Mouse (Mus musculus): ENCODE measurements at regions not wholly inside any gene's neighbourhood (a gene's known extent, or its start where the extent isn't known, plus 50 kb on each side); places are given as distances from the start of the nearest gene placed in this dataset.

DNA sequence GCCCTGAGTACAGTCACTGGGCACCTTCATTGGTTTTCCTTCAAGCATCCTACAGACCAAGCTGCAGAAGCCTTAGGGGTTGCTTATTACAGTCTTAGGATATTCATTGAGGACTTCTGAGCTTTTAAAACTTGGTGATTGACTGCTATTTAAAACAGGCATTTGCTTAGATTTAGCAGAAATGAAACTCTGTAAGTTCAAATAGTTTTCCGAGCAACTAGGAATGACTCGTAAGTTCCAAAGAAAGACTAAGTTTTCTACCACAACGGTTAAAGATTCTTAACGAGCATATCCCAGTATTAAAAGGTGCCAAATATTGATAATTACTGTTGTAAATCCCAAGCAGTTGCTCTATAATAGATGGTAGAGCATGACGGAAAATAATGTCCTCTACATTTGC, 71.3 kb upstream of the Ankrd50 start:
- 82% methylated on average over 5 of the region's 5 CpGs for WGBS
- H3K4me3 ChIP-seq (replicated peaks; ENCODE audit: control insufficient read depth, low read depth, low read length) = no peak overlapping the region
- H3K4me1 ChIP-seq (ENCODE audit: control insufficient read depth, insufficient read depth, low read length) = no peaks in the 10 kb centered on the region
- no peak for TF ChIP-seq POLR2A (IDR thresholded peaks at IDR 0.05; ENCODE audit: borderline replicate concordance, control insufficient read depth, low read depth, low read length)
- no peak for TF ChIP-seq CTCF (IDR thresholded peaks at IDR 0.05; ENCODE audit: control insufficient read depth, insufficient read depth, low read length)
- H3K27ac ChIP-seq (ENCODE audit: control insufficient read depth, insufficient read depth, low read depth, low read length, poor library complexity) = no peak overlapping the region

DNA sequence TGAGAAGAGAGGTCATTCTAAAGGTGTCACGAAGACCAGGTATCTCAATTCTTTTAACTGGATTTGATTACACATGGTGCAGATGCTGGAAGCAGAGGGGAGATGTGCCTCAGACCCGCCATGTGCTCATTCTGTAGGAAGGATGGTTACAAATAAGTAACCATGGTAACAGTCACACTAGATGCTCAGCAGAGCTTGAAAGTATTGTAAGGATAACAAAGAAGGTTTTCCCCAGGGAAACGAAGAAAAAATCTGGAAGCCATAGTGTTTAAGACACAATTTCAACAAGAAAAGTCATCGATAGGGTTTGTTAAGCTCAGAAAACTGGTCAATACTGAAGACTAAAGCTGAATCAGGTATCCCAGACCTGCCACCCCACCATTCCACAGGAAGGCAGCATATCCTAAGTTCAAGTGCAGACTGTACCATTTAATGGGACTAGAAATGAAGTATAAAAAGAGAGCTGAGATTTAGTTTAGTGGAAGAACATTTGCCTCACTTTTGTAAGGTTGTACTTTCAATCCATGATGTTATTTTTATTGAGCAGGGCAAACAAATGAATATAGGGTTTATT, 68.9 kb upstream of the Ankrd50 start:
- no peak for TF ChIP-seq CTCF (IDR thresholded peaks at IDR 0.05; ENCODE audit: control insufficient read depth, insufficient read depth, low read length)
- no peak for TF ChIP-seq POLR2A (IDR thresholded peaks at IDR 0.05; ENCODE audit: borderline replicate concordance, control insufficient read depth, low read depth, low read length)
- Histone ChIP-seq H3K4me1 (ENCODE audit: control insufficient read depth, insufficient read depth, low read length) (no peaks in the 10 kb centered on the region), H3K4me3 (replicated peaks; ENCODE audit: control insufficient read depth, low read depth, low read length) (no peak overlapping the region), H3K27ac (ENCODE audit: control insufficient read depth, insufficient read depth, low read depth, low read length, poor library complexity) (no peak overlapping the region)
- WGBS = 79% methylated on average over 4 of the region's 4 CpGs

DNA sequence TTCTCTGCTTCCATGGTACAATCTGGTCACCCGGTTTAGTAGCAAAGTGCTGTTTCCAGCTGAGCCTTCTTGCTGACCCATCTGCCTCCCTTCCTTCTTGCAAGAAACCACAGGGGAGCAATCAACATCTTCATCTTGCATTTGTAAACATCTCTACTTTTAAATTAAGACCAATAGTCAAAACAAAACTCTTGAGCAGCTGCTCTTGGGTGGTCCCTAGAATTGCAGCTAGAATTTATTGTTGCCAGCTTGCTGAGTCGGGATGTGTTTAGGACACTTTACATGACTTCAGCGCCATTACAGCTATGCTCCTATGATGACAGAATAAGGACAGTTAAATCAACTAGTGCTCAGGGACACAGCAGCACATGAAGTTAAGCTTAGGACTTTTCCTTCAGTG, 62.4 kb upstream of the Ankrd50 start:
- WGBS = 79% methylated on average over 3 of the region's 3 CpGs

DNA sequence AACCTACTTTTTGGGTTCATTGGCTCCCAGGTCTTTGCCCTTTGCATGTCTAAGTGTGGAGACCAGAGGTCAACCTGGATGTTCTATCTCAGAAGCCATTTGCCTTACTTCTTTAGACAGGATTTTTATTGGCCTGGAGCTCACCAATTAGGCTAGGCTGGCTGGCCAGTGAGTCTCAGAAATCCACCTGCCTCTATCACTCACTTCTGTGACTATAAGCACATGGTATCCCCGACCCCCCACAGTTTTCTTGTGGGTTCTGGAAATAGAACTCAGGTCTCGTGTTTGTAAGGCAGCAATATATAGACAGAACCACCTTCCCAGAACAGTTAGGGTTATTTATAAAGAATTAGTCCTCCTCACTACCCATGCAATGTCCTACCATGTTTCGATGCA, 60.9 kb upstream of the Ankrd50 start:
- 74% methylated on average over 3 of the region's 3 CpGs for WGBS
- Histone ChIP-seq H3K27ac (ENCODE audit: control insufficient read depth, insufficient read depth, low read depth, low read length, poor library complexity) (no peak overlapping the region), H3K4me3 (replicated peaks; ENCODE audit: control insufficient read depth, low read depth, low read length) (no peak overlapping the region), H3K4me1 (ENCODE audit: control insufficient read depth, insufficient read depth, low read length) (no peaks in the 10 kb centered on the region)
- no peak for TF ChIP-seq POLR2A (IDR thresholded peaks at IDR 0.05; ENCODE audit: borderline replicate concordance, control insufficient read depth, low read depth, low read length)
- no peak for TF ChIP-seq CTCF (IDR thresholded peaks at IDR 0.05; ENCODE audit: control insufficient read depth, insufficient read depth, low read length)

More for the DNA sequence above, 62.4 kb upstream of the Ankrd50 start:
- no peak for TF ChIP-seq CTCF (IDR thresholded peaks at IDR 0.05; ENCODE audit: control insufficient read depth, insufficient read depth, low read length)
- TF ChIP-seq POLR2A (IDR thresholded peaks at IDR 0.05; ENCODE audit: borderline replicate concordance, control insufficient read depth, low read depth, low read length) = no peak
- no peak overlapping the region for H3K27ac ChIP-seq (ENCODE audit: control insufficient read depth, insufficient read depth, low read depth, low read length, poor library complexity)
- H3K4me3 ChIP-seq (replicated peaks; ENCODE audit: control insufficient read depth, low read depth, low read length) = no peak overlapping the region
- H3K4me1 ChIP-seq (ENCODE audit: control insufficient read depth, insufficient read depth, low read length) = no peaks in the 10 kb centered on the region

DNA sequence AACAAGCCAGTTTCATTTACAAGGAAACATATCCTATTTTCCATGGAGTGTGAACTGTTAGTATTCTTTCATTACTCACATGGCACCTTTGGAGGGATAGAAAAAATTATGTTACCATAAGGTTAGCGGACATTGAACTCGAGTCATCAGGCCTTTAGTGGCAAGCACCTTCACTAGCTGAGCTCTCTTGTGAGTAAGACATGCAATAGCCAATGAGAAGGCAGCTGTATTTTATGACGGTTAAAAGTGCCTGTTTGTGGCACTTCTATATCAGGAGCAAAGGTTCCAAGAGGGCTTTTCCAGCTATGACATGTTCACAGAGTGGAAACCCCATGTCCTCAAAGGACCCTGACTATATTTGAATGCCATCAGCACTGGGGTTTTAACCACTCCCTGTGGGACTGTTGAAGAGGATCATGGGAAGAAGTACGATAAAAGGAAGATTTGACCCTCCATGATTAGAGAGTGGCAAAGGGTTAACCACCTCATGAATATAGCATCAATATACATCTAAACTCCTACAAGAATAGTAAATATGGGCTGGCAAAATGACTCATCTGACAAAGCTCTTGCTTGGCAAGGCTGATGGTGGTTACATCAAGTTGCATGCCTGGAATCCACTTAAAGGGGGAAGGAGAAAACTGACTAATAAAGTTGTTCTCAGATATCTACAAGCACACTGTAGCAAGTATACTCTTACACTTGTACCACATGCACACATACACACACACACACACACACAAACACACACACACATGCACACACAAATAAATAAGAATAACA, 60.3 kb upstream of the Ankrd50 start:
- TF ChIP-seq POLR2A (IDR thresholded peaks at IDR 0.05; ENCODE audit: borderline replicate concordance, control insufficient read depth, low read depth, low read length) (no peak), CTCF (IDR thresholded peaks at IDR 0.05; ENCODE audit: control insufficient read depth, insufficient read depth, low read length) (no peak)
- no peak overlapping the region for H3K27ac ChIP-seq (ENCODE audit: control insufficient read depth, insufficient read depth, low read depth, low read length, poor library complexity)
- H3K4me3 ChIP-seq (replicated peaks; ENCODE audit: control insufficient read depth, low read depth, low read length) = no peak overlapping the region
- 78% methylated on average over 4 of the region's 4 CpGs for WGBS
- H3K4me1 ChIP-seq (ENCODE audit: control insufficient read depth, insufficient read depth, low read length) = no peaks in the 10 kb centered on the region

DNA sequence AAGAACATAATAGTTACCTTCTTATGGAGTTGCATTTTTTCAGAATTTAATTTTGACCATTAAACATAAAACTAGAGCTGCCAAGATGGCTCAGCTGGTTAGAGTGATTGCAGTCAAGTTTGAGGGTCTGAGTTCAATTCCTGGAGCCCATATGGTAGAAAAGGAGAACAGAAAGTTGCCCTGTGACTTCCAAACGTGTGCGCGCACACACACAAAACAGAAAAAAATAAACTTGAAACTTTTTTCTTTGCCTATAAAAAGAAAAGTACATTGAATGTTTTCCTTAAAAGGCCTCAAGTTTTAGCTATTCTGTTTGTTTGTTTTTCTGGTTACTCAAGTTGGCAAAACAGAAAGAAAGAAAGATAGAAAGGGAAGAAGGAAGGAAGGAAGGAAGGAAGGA, 59.2 kb upstream of the Ankrd50 start:
- Histone ChIP-seq H3K27ac (ENCODE audit: control insufficient read depth, insufficient read depth, low read depth, low read length, poor library complexity) (no peak overlapping the region), H3K4me3 (replicated peaks; ENCODE audit: control insufficient read depth, low read depth, low read length) (no peak overlapping the region), H3K4me1 (ENCODE audit: control insufficient read depth, insufficient read depth, low read length) (no peaks in the 10 kb centered on the region)
- TF ChIP-seq CTCF (IDR thresholded peaks at IDR 0.05; ENCODE audit: control insufficient read depth, insufficient read depth, low read length) (no peak), POLR2A (IDR thresholded peaks at IDR 0.05; ENCODE audit: borderline replicate concordance, control insufficient read depth, low read depth, low read length) (no peak)
- 83% methylated on average over 3 of the region's 3 CpGs for WGBS

DNA sequence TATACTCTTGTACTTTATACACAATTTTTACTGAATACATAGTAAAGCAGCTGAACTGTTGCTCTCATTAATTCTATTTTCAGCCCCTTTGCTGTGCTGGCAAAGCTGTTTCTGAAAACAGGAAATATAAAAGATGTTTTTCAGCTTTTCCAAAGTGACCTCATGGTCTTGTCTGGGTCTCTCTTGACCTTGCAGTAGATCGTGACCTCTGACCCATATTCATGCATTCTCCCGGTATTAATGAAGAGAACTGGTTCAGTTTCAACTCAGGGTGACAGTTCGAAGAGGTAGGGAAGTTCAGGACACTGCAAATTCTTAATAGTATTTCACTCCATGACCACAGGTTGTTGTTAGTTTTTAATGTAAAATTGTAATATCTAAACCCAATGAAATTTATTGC, 56.7 kb upstream of the Ankrd50 start:
- WGBS = 81% methylated on average over 3 of the region's 3 CpGs
- no peak overlapping the region for H3K27ac ChIP-seq (ENCODE audit: control insufficient read depth, insufficient read depth, low read depth, low read length, poor library complexity)
- H3K4me1 ChIP-seq (ENCODE audit: control insufficient read depth, insufficient read depth, low read length) = no peaks in the 10 kb centered on the region
- TF ChIP-seq POLR2A (IDR thresholded peaks at IDR 0.05; ENCODE audit: borderline replicate concordance, control insufficient read depth, low read depth, low read length) = no peak
- no peak for TF ChIP-seq CTCF (IDR thresholded peaks at IDR 0.05; ENCODE audit: control insufficient read depth, insufficient read depth, low read length)
- no peak overlapping the region for H3K4me3 ChIP-seq (replicated peaks; ENCODE audit: control insufficient read depth, low read depth, low read length)

DNA sequence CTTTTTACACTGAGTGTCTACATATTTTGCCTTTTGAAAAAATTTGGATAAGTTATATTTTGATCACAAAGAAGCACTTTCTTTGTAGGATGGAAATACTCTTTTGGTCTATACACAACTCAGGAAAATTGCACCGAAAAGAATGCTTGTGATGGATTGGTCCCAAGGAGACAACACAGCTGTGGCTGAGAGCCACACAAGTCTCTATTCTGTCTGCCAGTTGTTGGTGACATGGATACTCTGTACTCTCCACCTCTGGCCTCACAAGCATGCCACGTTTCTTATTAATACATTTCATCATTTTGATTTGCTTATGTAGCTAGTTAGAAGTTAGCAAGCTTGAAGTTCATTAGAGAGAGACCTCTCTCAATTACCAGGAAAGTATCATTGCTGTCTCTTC, 53.7 kb upstream of the Ankrd50 start:
- Histone ChIP-seq H3K27ac (ENCODE audit: control insufficient read depth, insufficient read depth, low read depth, low read length, poor library complexity) (no peak overlapping the region), H3K4me1 (ENCODE audit: control insufficient read depth, insufficient read depth, low read length) (no peaks in the 10 kb centered on the region), H3K4me3 (replicated peaks; ENCODE audit: control insufficient read depth, low read depth, low read length) (no peak overlapping the region)
- TF ChIP-seq POLR2A (IDR thresholded peaks at IDR 0.05; ENCODE audit: borderline replicate concordance, control insufficient read depth, low read depth, low read length) = no peak
- TF ChIP-seq CTCF (IDR thresholded peaks at IDR 0.05; ENCODE audit: control insufficient read depth, insufficient read depth, low read length) = no peak
- 60% methylated on average over 2 of the region's 2 CpGs for WGBS
